ENCODE assay signal across 10 mouse cellular contexts in the genomic region with DNA sequence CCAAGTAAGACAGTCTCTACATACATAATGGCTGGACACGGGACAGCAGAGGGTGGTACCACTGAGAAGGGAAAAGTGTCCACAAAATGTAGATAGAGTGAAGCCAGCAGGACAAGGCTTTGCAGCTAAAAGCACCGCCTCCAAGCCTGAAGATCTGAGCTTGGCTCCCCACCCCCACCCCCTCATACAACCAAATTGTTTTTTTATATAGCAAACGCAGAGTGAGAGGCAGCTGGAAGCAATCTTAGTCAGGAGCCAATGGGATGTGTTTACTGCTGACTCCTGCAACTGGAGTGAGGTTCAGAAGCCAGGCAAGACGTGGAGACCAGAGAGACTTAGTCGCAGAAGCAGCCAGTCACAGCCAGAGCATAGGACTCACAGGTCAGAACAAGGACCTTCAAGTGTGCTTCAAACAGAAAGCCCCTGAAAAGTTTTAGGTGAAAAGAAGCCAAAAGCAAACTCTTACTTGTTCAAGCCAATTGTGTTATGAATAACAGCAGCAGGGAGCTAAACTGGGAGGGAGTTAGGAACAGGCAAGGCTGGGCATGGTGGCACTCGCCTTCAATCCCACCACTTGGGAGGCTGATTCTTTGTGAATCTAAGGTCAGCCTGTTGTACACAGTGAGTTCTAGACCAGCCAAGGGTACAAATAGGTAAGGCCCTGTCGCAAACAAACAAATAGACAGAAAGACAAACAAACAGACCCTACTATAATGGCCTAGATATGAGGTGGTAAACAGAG. TPM values are rescaled to one million over a fixed set of nuclear protein-coding genes. Genes with fewer than 3 reads are reported as not detected.
A peak's percentile ranks its signal among the peaks of the same experiment; 100 is the strongest.
DNase-seq lines count a peak whose midpoint lies in the region; ATAC-seq and TF ChIP-seq lines count a peak whose summit lies in the region.
"Had no signal": no experiment of that assay in that cellular context is flagged by ENCODE, and none has a peak within 500 bp of the region (broad histone marks: within the 10 kb centered on the region; RNA-seq: fewer than 3 reads in every experiment).

No protein-coding gene starts in this region.

- no peaks in the 10 kb centered on the region for H3K9me3 ChIP-seq in embryonic facial prominence, embryonic 15.5 days (replicated peaks)
- H3K9me3 ChIP-seq in intestine, embryonic 16.5 days (ENCODE audit: control insufficient read depth, low read length) = no peaks in the 10 kb centered on the region

- no peak for DNase-seq in gastrocnemius, adult 2 months
- no peak for DNase-seq in gastrocnemius, postnatal 36 days
- DNase-seq in lung, postnatal 4 days = peak; percentile 47 to 77
- no peak for DNase-seq in layer of hippocampus, postnatal 10 days (ENCODE audit: low spot score in 2 of 2)
- no peak for DNase-seq in Muller cell, postnatal 12 days (ENCODE audit: inconsistent ontology term)
- no peak for DNase-seq in adrenal gland, postnatal 4 days (ENCODE audit: low spot score in 2 of 2)

- no peak for TF ChIP-seq CTCF in gastrocnemius, adult 2 months (IDR thresholded peaks at IDR 0.05)

- H3K9ac ChIP-seq in embryonic facial prominence, embryonic 15.5 days = no peak overlapping the region
- no peak overlapping the region for H3K9ac ChIP-seq in intestine, embryonic 16.5 days (ENCODE audit: low read depth, low read length)

- H3K27ac ChIP-seq in gastrocnemius, adult 2 months = peak overlapping the region; percentile 89
- peak overlapping the region; percentile 80 for H3K27ac ChIP-seq in embryonic facial prominence, embryonic 15.5 days (replicated peaks)
- H3K27ac ChIP-seq in intestine, embryonic 16.5 days (ENCODE audit: low read length) = peak overlapping the region; percentile 59

- peaks cover 16% of the 10 kb centered on the region; the same call in 1 of the 2 replicates for H3K36me3 ChIP-seq in embryonic facial prominence, embryonic 15.5 days
- H3K36me3 ChIP-seq in intestine, embryonic 16.5 days (ENCODE audit: control insufficient read depth, insufficient read depth, low read length) = no peaks in the 10 kb centered on the region

- 38% methylated on average over 7 of the region's 7 CpGs for WGBS in embryonic facial prominence, embryonic 15.5 days
- 55% methylated on average over 7 of the region's 7 CpGs for WGBS in intestine, embryonic 16.5 days

- H3K4me1 ChIP-seq in embryonic facial prominence, embryonic 15.5 days = peaks cover 14% of the 10 kb centered on the region
- H3K4me1 ChIP-seq in intestine, embryonic 16.5 days (ENCODE audit: control insufficient read depth, insufficient read depth, low read length) = 0 out of 2 replicates have a peak, but pooled peaks cover 4% of the 10 kb centered on the region

- ATAC-seq in embryonic facial prominence, embryonic 15.5 days (ENCODE audit: insufficient number of reproducible peaks, low FRiP score, low TSS enrichment, low read depth) = peak; percentile 57
- peak; percentile 76 for ATAC-seq in intestine, embryonic 16.5 days

- no peak overlapping the region for H3K4me3 ChIP-seq in gastrocnemius, adult 2 months
- no peak overlapping the region for H3K4me3 ChIP-seq in embryonic facial prominence, embryonic 15.5 days (replicated peaks)
- no peak overlapping the region for H3K4me3 ChIP-seq in intestine, embryonic 16.5 days (ENCODE audit: low read length)

- no peaks in the 10 kb centered on the region for H3K27me3 ChIP-seq in embryonic facial prominence, embryonic 15.5 days
- no peaks in the 10 kb centered on the region for H3K27me3 ChIP-seq in intestine, embryonic 16.5 days (replicated peaks; ENCODE audit: control insufficient read depth, insufficient read depth, low read length)

- H3K4me2 ChIP-seq in embryonic facial prominence, embryonic 15.5 days (replicated peaks) = no peak overlapping the region
- H3K4me2 ChIP-seq in intestine, embryonic 16.5 days (ENCODE audit: low read depth, low read length) = no peak overlapping the region

- intact Hi-C loops in gastrocnemius, adult 2 months (cut with DNase I) = no loop called here
- intact Hi-C loops in gastrocnemius, postnatal 36 days (cut with DNase I) = no loop called here

RNA-seq across cellular contexts. Expression of a gene that starts 21.5 kb away (rescaled TPM):
- 10 to 100 TPM in 1 of 2 experiments, 1 to 10 TPM in 1; 5.8 to 12.0 TPM for total RNA-seq in gastrocnemius, adult 2 months (2021)
- total RNA-seq in gastrocnemius, postnatal 36 days (2021) = 10 to 100 TPM in 1 of 2 experiments, 1 to 10 TPM in 1; 9.2 to 10.1 TPM
- polyA plus RNA-seq in embryonic facial prominence, embryonic 15.5 days (2015; fragmentation: Nextera tagmentation; extraction: Ambion mirVana) = 117 and 125 TPM in 2 replicates
- 266 and 271 TPM in 2 replicates for polyA plus RNA-seq in intestine, embryonic 16.5 days (2015; fragmentation: Nextera tagmentation; extraction: Ambion mirVana)
- total RNA-seq in layer of hippocampus, postnatal 10 days (2021) = 10 to 100 TPM; 27.7 to 33.7 TPM
- total RNA-seq in adrenal gland, postnatal 4 days (2021) = 10 to 100 TPM; 70.8 to 71.5 TPM

RNA-seq across cellular contexts. Expression of a gene that starts 35.4 kb away (rescaled TPM):
- total RNA-seq in gastrocnemius, adult 2 months (2021) = not detected
- not detected for total RNA-seq in gastrocnemius, postnatal 36 days (2021)
- polyA plus RNA-seq in embryonic facial prominence, embryonic 15.5 days (2015; fragmentation: Nextera tagmentation; extraction: Ambion mirVana) = 1.4 TPM in 1 of 2 replicates, not detected in the other
- polyA plus RNA-seq in intestine, embryonic 16.5 days (2015; fragmentation: Nextera tagmentation; extraction: Ambion mirVana) = not detected in 2 replicates
- not detected for total RNA-seq in layer of hippocampus, postnatal 10 days (2021)
- not detected for total RNA-seq in adrenal gland, postnatal 4 days (2021)
- total RNA-seq: layer of hippocampus, adult 18-20 months had no signal
- polyA plus RNA-seq: urinary bladder, adult 2 months had no signal

Comparison
In these comparisons a context has a peak if more than half of its experiments do, and no peak if none do; other contexts are left out.
1. DNase-seq: peak in lung, postnatal 4 days (2 of 2); none in gastrocnemius, adult 2 months (single experiment), gastrocnemius, postnatal 36 days (0 of 2), layer of hippocampus, postnatal 10 days (0 of 2), Muller cell, postnatal 12 days (single experiment) and adrenal gland, postnatal 4 days (0 of 2).
2. Peak in every context shown above with its lines, with median percentiles within 50 percentile points of each other: H3K27ac ChIP-seq.